ENCODE assay signal across 9 mouse cellular contexts in genomic region chr2:33640978-33641858, GRCm38 (mm10). TPM values are rescaled to one million over a fixed set of nuclear protein-coding genes. Genes with fewer than 3 reads are reported as not detected.
DNase-seq lines count a peak whose midpoint lies in the region; ATAC-seq lines count a peak whose summit lies in the region.
"Had no signal": no experiment of that assay in that cellular context is flagged by ENCODE, and none has a peak within 500 bp of the region (broad histone marks: within the 10 kb centered on the region; RNA-seq: fewer than 3 reads in every experiment).

No protein-coding gene starts in this region.

- H3K9me3 ChIP-seq in forebrain, embryonic 15.5 days, result no peaks in the 10 kb centered on the region
- no peaks in the 10 kb centered on the region for H3K9me3 ChIP-seq in hindbrain, embryonic 14.5 days (ENCODE audit: control insufficient read depth, low read length)
- H3K9me3 ChIP-seq in liver, embryonic 11.5 days (ENCODE audit: control insufficient read depth, low read length), result no peaks in the 10 kb centered on the region

- H3K4me3 ChIP-seq in forebrain, embryonic 15.5 days, result peak overlapping the region; percentile 31
- H3K4me3 ChIP-seq in hindbrain, embryonic 14.5 days (replicated peaks; ENCODE audit: low read length), result peak overlapping the region; percentile 30
- H3K4me3 ChIP-seq in liver, embryonic 11.5 days (ENCODE audit: low read depth, low read length), result peak overlapping the region; percentile 49

- peak; percentile 95 for DNase-seq in heart, adult 11 months
- no peak for DNase-seq in heart, postnatal 25 days (ENCODE audit: low spot score)
- DNase-seq in hindbrain, embryonic 14.5 days (ENCODE audit: low spot score), result no peak
- DNase-seq in liver, embryonic 11.5 days (ENCODE audit: low spot score), result peak; percentile 76
- peak; percentile 77 for DNase-seq in retina, embryonic 14.5 days (ENCODE audit: low spot score)
- no peak for DNase-seq in left cerebral cortex, adult 18-20 months (ENCODE audit: low spot score in 2 of 2)
- DNase-seq in right cerebral cortex, adult 2 months (ENCODE audit: low spot score in 2 of 2), result no peak

- no peaks in the 10 kb centered on the region for H3K36me3 ChIP-seq in forebrain, embryonic 15.5 days
- H3K36me3 ChIP-seq in hindbrain, embryonic 14.5 days (replicated peaks; ENCODE audit: control insufficient read depth, insufficient read depth), result no peaks in the 10 kb centered on the region
- no peaks in the 10 kb centered on the region for H3K36me3 ChIP-seq in liver, embryonic 11.5 days (ENCODE audit: control insufficient read depth, insufficient read depth, low read length)

- ATAC-seq in forebrain, embryonic 15.5 days (replicated peaks), result no peak
- peak; percentile 58; the same call in 1 of the 2 replicates for ATAC-seq in hindbrain, embryonic 14.5 days (ENCODE audit: low FRiP score)
- no peak for ATAC-seq in liver, embryonic 11.5 days (replicated peaks; ENCODE audit: low FRiP score)

- no peak overlapping the region for H3K27ac ChIP-seq in forebrain, embryonic 15.5 days (replicated peaks)
- H3K27ac ChIP-seq in hindbrain, embryonic 14.5 days, result peak overlapping the region; percentile 84
- no peak overlapping the region for H3K27ac ChIP-seq in liver, embryonic 11.5 days (ENCODE audit: low read depth, low read length)

- intact Hi-C loops in heart, postnatal 25 days (cut with DNase I), result loop anchor here (5.0 kb wide), 1 partner anchor 74 kb away; no protein-coding TSS in a partner anchor

- H3K27me3 ChIP-seq in forebrain, embryonic 15.5 days, result peaks cover 92% of the 10 kb centered on the region
- H3K27me3 ChIP-seq in hindbrain, embryonic 14.5 days (ENCODE audit: control insufficient read depth, insufficient read depth, low read length), result peaks cover 80% of the 10 kb centered on the region
- H3K27me3 ChIP-seq in liver, embryonic 11.5 days (replicated peaks; ENCODE audit: control insufficient read depth, insufficient read depth, low read length), result peaks cover 100% of the 10 kb centered on the region

- WGBS in forebrain, embryonic 15.5 days, result under 1% methylated on average over 47 of the region's 56 CpGs
- WGBS in hindbrain, embryonic 14.5 days, result 1% methylated on average over 50 of the region's 56 CpGs
- 2% methylated on average over 49 of the region's 56 CpGs for WGBS in liver, embryonic 11.5 days

- H3K4me1 ChIP-seq in forebrain, embryonic 15.5 days, result peaks cover 35% of the 10 kb centered on the region
- no peaks in the 10 kb centered on the region for H3K4me1 ChIP-seq in hindbrain, embryonic 14.5 days (replicated peaks; ENCODE audit: control insufficient read depth, insufficient read depth, low read length)
- 0 out of 2 replicates have a peak, but pooled peaks cover 3% of the 10 kb centered on the region for H3K4me1 ChIP-seq in liver, embryonic 11.5 days (replicated peaks; ENCODE audit: control insufficient read depth, insufficient read depth, low read length)

- H3K4me2 ChIP-seq in forebrain, embryonic 15.5 days (replicated peaks), result peak overlapping the region; percentile 43
- H3K4me2 ChIP-seq in hindbrain, embryonic 14.5 days (replicated peaks), result peak overlapping the region; percentile 52
- peak overlapping the region; percentile 56 for H3K4me2 ChIP-seq in liver, embryonic 11.5 days

- no peak overlapping the region for H3K9ac ChIP-seq in forebrain, embryonic 15.5 days (replicated peaks)
- peak overlapping the region; percentile 66 for H3K9ac ChIP-seq in hindbrain, embryonic 14.5 days
- H3K9ac ChIP-seq in liver, embryonic 11.5 days (ENCODE audit: low read depth, low read length), result no peak overlapping the region

RNA-seq across cellular contexts. Expression of gene Lmx1b, which starts 0.9 kb away (rescaled TPM):
- under 1 TPM; 0.17 to 0.21 TPM for total RNA-seq in heart, postnatal 25 days (2021)
- 0.06 and 0.13 TPM in 2 replicates for polyA plus RNA-seq in forebrain, embryonic 15.5 days (2015; fragmentation: Nextera tagmentation; extraction: Ambion mirVana)
- polyA plus RNA-seq in hindbrain, embryonic 14.5 days (2014; fragmentation: Nextera tagmentation; extraction: Ambion mirVana), result 6.7 and 8.7 TPM in 2 replicates
- polyA plus RNA-seq in liver, embryonic 11.5 days (2014; fragmentation: Nextera tagmentation; extraction: Ambion mirVana), result 0.14 TPM in 1 of 2 replicates, not detected in the other
- under 1 TPM; 0.14 to 0.60 TPM for total RNA-seq in left cerebral cortex, adult 18-20 months (2021)
- total RNA-seq: hematopoietic stem cell, adult 5-6 weeks had no signal

Comparison
In these comparisons a context has a peak if more than half of its experiments do, and no peak if none do; other contexts are left out.
1. DNase-seq: peak in heart, adult 11 months (single experiment), liver, embryonic 11.5 days (single experiment) and retina, embryonic 14.5 days (single experiment); none in heart, postnatal 25 days (single experiment), hindbrain, embryonic 14.5 days (single experiment), left cerebral cortex, adult 18-20 months (0 of 2) and right cerebral cortex, adult 2 months (0 of 2).
2. Peak in every context shown above with its lines, with median percentiles within 50 percentile points of each other: H3K4me2 ChIP-seq and H3K4me3 ChIP-seq.